Mouse (Mus musculus) naive thymus-derived CD4-positive, alpha-beta T cell, adult 5 months (primary cell): Measurements from ENCODE around the gene Kin. TPM values are rescaled to one million over a fixed set of nuclear protein-coding genes. Genes with fewer than 3 reads are reported as not detected.

Source experiments
- polyA plus RNA-seq: library from polyadenylated mRNA; unstranded; fragments of 100-300 nt; shearing (Covaris generic); gene quantifications from one replicate; pipeline ENCODE4 v1.2.1, GENCODE M21; 2017

The Kin gene
- polyA plus RNA-seq, result 53.2 TPM

DNA sequence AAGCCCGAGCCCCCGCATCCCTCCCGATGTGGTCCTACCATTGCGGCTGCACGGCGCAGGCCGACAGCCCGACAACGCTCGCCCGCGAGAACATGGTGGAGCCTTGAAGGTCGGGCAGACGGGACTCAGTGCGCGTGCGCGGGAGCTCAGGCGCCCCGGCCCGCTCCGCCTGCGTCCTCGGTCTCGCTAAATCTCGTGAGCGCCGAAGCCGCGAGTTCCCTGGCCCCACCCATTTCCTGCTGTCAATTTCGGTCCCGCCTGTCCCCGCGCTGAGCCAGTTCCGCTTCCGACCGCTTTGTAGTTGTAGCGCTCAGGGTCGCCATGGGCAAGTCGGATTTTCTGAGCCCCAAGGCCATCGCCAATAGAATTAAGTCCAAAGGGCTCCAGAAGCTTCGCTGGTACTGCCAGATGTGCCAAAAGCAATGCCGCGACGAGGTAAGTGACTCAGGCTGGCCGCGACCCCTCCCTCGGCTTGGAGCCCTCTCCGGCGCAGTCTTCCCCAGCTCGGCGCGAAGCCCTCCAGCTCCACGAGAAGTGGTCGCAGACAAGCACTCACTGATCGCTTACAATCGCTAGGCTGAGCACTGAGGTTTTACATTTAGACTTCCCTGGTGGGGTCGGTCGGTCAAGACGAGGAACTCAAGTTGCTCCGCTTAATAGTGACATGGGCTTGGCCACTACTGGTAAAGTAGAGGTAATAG is at the start of gene Kin, which contains the start of gene Atp5c1:
TSS of gene Kin (plus strand) at position 284 of the 701 bp plus-strand sequence.
TSS of gene Atp5c1 (minus strand) at position 201 of the 701 bp plus-strand sequence.

DNA sequence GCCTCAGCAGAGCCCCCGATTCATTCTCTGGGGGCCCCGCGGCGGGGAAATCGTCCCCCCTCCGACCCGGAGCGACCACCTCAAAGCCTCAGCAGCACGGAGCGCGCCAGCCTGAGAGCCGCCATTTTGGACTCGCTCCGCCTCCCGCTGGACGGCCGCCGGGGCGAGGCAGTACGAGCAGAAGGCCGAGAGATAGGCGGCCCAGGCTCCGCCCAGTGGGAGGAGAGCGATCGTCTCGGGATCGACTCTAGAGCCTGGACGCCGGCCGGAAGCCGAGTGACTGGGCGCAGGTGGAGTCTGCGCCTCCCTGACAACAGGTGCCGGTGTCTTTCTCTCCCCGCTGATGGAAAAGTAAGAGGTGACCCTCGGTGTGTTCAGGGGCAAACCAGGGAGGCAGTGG is 31.9 kb upstream of the Kin start, which contains the start of gene Taf3:
TSS of gene Taf3 (minus strand) at position 136 of the 400 bp plus-strand sequence.

DNA sequence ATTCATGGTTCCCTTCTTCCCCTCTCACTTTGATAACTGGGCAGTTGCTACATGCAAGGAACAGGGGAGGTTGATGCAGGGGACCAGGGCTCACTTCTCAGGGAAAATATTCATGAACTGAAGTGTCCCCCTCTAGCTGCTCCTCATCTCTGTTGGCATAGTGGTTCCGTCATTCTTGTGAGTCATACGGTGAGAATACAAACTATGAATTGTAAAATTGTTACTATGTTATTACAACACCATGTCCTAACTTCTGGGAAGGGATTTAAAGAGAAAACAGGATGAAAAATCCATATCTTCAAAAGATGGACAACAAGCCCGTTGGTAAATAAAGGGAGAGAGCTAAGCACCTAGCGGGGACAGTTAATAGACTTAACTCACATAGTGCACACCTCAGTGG is 50.9 kb downstream of the Kin start, which contains the start of gene Itih2:
TSS of gene Itih2 (minus strand) at position 101 of the 400 bp plus-strand sequence.

Other genes with a start within 250 kb of the Kin start
- not detected for gene 4930412O13Rik, start 199.3 kb upstream of the Kin start, polyA plus RNA-seq
- gene 9230102O04Rik, start 191.1 kb upstream of the Kin start, polyA plus RNA-seq, result not detected
- gene Gata3, start 190.6 kb upstream of the Kin start, polyA plus RNA-seq, result 39.9 TPM
- gene Taf3, start 32.0 kb upstream of the Kin start, polyA plus RNA-seq, result 30.4 TPM
- gene Atp5c1, start 83 bp upstream of the Kin start, polyA plus RNA-seq, result 334 TPM
- not detected for gene Itih2, start 50.8 kb downstream of the Kin start, polyA plus RNA-seq
- gene Itih5, start 73.0 kb downstream of the Kin start, polyA plus RNA-seq, result 2.7 TPM